Mouse (Mus musculus) liver, adult 2 months (tissue): ENCODE measurements at regions not wholly inside any gene's neighbourhood (a gene's known extent, or its start where the extent isn't known, plus 50 kb on each side); places are given as distances from the start of the nearest gene placed in this dataset.

Experiments
- DNase-seq: peaks from one replicate; pipeline ENCODE4 v3.0.0-alpha.2; 2011; ENCODE audit warnings: low read depth, low spot score; ENCODE audit errors: extremely low read depth
- H3K27ac ChIP-seq: fragments of 200-500 bp; replicated peaks from 2 replicates; pipeline ENCODE4 v1.5.1; 2012; ENCODE audit warnings: low read depth, mild to moderate bottlenecking, control low read depth, inconsistent platforms, low read length; ENCODE audit not compliant: insufficient read depth
- H3K27me3 ChIP-seq: fragments of 200-500 bp; 2 replicates; pipeline ENCODE4 v1.6.1; 2012; ENCODE audit warnings: mild to moderate bottlenecking, moderate library complexity, low read length, inconsistent platforms; ENCODE audit not compliant: control insufficient read depth, insufficient read depth
- H3K36me3 ChIP-seq: fragments of 200-500 bp; 2 replicates; pipeline ENCODE4 v1.6.1; 2012; ENCODE audit warnings: low read length, inconsistent platforms; ENCODE audit not compliant: control insufficient read depth, insufficient read depth
- H3K4me1 ChIP-seq: fragments of 200-500 bp; 2 replicates; pipeline ENCODE4 v1.6.1; 2011; ENCODE audit warnings: low read length; ENCODE audit not compliant: control insufficient read depth, insufficient read depth
- H3K4me3 ChIP-seq: fragments of 200-500 bp; 2 replicates; pipeline ENCODE4 v1.5.1; 2011; ENCODE audit warnings: low read depth, mild to moderate bottlenecking, control low read depth, low read length, moderate library complexity; ENCODE audit not compliant: insufficient read depth
- H3K79me2 ChIP-seq: fragments of 200-500 bp; 2 replicates; pipeline ENCODE4 v1.6.1; 2012; ENCODE audit warnings: inconsistent platforms, mild to moderate bottlenecking, low read length, moderate library complexity; ENCODE audit not compliant: control insufficient read depth, insufficient read depth
- H3K9ac ChIP-seq: fragments of 200-500 bp; 2 replicates; pipeline ENCODE4 v1.6.1; 2012; ENCODE audit warnings: low read depth, mild to moderate bottlenecking, control low read depth, inconsistent platforms, low read length
- CTCF ChIP-seq: fragments of 200-500 bp; IDR thresholded peaks from 2 replicates; pipeline ENCODE4 v1.5.1; 2011; ENCODE audit warnings: low read depth, low read length, control low read depth
- POLR2A ChIP-seq: fragments of 200-500 bp; IDR thresholded peaks from 2 replicates; pipeline ENCODE4 v1.6.1; 2011; ENCODE audit warnings: low read length, control low read depth; ENCODE audit not compliant: insufficient read depth; ENCODE audit errors: extremely low read depth
- WGBS: fragments of 180-500 bp; shearing (Covaris S2); methylation state at CpG from one replicate; pipeline ENCODE4 v1.1.7; 2018; 5-methylcytosine and 5-hydroxymethylcytosine counted together

DNA sequence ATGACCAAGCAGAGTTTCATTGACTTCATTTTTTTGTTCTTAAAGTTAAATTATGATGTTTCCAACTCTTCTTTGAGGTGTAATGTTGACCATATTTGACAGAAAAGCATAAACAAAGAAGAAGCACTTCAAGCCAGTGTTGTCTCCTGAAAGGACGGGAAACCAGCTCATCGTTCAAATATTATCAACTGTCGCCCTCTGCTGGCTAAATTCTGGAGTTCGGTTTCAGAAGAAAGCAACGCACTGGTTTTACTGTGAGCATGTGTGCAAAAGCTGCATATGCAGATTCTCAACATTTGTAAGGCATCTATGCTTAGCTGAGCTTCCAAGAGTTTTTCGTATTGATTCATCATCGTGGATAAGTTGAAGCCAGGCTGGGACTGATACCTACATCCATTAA is 313.6 kb upstream of the Btbd3 start:
- peak; percentile 68 for DNase-seq
- Histone ChIP-seq H3K79me2 (no peaks in the 10 kb centered on the region), H3K27me3 (no peaks in the 10 kb centered on the region), H3K36me3 (no peaks in the 10 kb centered on the region), H3K9ac (no peak overlapping the region), H3K4me3 (no peak overlapping the region), H3K27ac (no peak overlapping the region), H3K4me1 (peaks cover 2% of the 10 kb centered on the region; the same call in 1 of the 2 replicates)
- WGBS: 4% methylated on average over 7 of the region's 7 CpGs
- TF ChIP-seq POLR2A (no peak), CTCF (peak; percentile 54)

DNA sequence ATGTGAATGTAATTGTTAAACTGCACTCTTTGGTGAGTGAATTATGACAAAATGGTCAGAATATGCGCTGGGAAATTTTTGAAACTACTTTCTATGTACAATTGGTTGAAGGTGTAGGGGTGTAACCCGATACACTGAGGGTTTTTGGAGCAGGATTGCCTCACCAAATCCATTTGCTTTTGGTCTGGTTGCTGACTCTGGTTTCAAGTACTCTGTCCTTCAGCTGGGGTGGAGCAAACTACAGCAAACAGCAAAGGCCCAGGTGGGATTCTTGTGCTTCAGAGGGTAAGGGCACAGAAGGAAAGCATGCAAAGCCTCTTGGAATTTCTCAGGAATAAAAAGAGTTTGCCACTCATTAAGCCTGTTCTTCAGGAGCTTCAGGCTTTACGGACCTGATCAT is 316.8 kb upstream of the Btbd3 start:
- Histone ChIP-seq H3K4me1 (peaks cover 2% of the 10 kb centered on the region; the same call in 1 of the 2 replicates), H3K27me3 (no peaks in the 10 kb centered on the region; the same call in 1 of the 2 replicates), H3K4me3 (no peak overlapping the region), H3K9ac (no peak overlapping the region), H3K36me3 (no peaks in the 10 kb centered on the region), H3K79me2 (no peaks in the 10 kb centered on the region), H3K27ac (no peak overlapping the region)
- no peak for TF ChIP-seq CTCF
- TF ChIP-seq POLR2A: no peak
- DNase-seq: no peak
- WGBS: 73% methylated on average over 3 of the region's 3 CpGs

- Histone ChIP-seq H3K4me3 (no peak overlapping the region), H3K79me2 (no peaks in the 10 kb centered on the region), H3K27me3 (no peaks in the 10 kb centered on the region; the same call in 1 of the 2 replicates), H3K4me1 (peaks cover 2% of the 10 kb centered on the region; the same call in 1 of the 2 replicates), H3K9ac (no peak overlapping the region), H3K27ac (no peak overlapping the region), H3K36me3 (no peaks in the 10 kb centered on the region)
- TF ChIP-seq CTCF (no peak), POLR2A (no peak)
- no peak for DNase-seq
- whole genome bisulfite sequencing: 52% methylated on average over 7 of the region's 7 CpGs
Observed at GRCm38 (mm10) chr2:137938831-137939480, 317.4 kb upstream of the Btbd3 start.

DNA sequence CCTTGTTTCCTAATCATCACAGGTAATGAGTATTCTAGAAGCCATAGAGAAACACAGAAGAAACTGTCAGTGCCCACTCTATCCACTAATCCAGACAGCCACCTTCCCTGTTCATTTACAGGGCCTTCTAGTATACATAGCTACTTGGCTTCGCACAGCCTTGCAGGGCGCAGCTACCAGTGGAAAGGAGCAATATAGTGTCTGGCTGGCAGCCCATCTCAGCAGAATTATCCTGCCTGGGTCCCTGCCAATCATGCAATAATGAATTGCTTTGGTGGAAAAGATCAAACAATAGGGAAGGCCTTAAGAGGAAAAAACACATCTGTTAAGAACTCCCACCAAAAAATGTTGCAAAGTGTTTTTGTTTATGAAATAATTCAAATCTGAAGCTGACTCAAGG is 319.8 kb upstream of the Btbd3 start:
- Histone ChIP-seq H3K27me3 (no peaks in the 10 kb centered on the region; the same call in 1 of the 2 replicates), H3K4me1 (no peaks in the 10 kb centered on the region), H3K27ac (no peak overlapping the region), H3K36me3 (no peaks in the 10 kb centered on the region), H3K9ac (no peak overlapping the region), H3K4me3 (no peak overlapping the region), H3K79me2 (no peaks in the 10 kb centered on the region)
- TF ChIP-seq CTCF (no peak), POLR2A (no peak)
- no peak for DNase-seq
- 82% methylated on average over 2 of the region's 2 CpGs for WGBS

- H3K4me3 ChIP-seq: no peak overlapping the region
- 93% methylated on average over 2 of the region's 2 CpGs for WGBS
- H3K9ac ChIP-seq: no peak overlapping the region
- no peaks in the 10 kb centered on the region for H3K36me3 ChIP-seq
- DNase-seq: no peak
- H3K27ac ChIP-seq: no peak overlapping the region
- H3K27me3 ChIP-seq: no peaks in the 10 kb centered on the region; the same call in 1 of the 2 replicates
- TF ChIP-seq CTCF: no peak
- no peak for TF ChIP-seq POLR2A
- no peaks in the 10 kb centered on the region for H3K79me2 ChIP-seq
- no peaks in the 10 kb centered on the region for H3K4me1 ChIP-seq
Observed at GRCm38 (mm10) chr2:137932931-137933330, 323.4 kb upstream of the Btbd3 start.

DNA sequence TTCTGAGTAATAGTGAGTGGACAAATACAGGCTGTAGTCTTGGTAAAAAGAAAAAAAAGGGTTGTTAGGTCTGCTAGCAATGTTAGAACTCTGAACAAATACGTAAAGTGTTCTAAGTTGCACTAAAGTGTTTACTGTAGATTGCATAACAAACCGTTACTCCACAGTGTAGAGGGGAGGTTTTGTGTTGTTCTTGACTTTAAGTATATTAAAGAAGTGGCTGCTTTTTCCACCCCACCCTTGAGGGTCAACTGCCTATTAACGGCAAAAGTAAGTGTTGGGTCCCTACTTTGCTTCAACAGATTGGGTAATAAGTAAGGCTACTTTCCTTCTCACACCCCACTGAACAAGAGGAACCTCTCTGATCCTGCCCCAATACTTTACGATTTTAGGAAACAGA is 323.9 kb upstream of the Btbd3 start:
- TF ChIP-seq CTCF (no peak), POLR2A (no peak)
- WGBS: 63% methylated on average over 4 of the region's 4 CpGs
- H3K27me3 ChIP-seq: no peaks in the 10 kb centered on the region; the same call in 1 of the 2 replicates
- no peak overlapping the region for H3K27ac ChIP-seq
- H3K79me2 ChIP-seq: no peaks in the 10 kb centered on the region
- H3K36me3 ChIP-seq: no peaks in the 10 kb centered on the region
- H3K4me1 ChIP-seq: no peaks in the 10 kb centered on the region
- H3K9ac ChIP-seq: no peak overlapping the region
- DNase-seq: no peak
- no peak overlapping the region for H3K4me3 ChIP-seq
